Mouse (Mus musculus) heart, adult 11 months (tissue): Measurements from ENCODE around the gene Tnfsf8.

Experiments
- DNase-seq: peaks from one replicate; pipeline ENCODE4 v3.0.0; 2022

Gene Tnfsf8

GRCm38 (mm10) chr4:63860688-63861540, at the start of gene Tnfsf8:
Tnfsf8 (minus strand) TSS chr4:63861347.
- peak; percentile 77 for DNase-seq

DNA sequence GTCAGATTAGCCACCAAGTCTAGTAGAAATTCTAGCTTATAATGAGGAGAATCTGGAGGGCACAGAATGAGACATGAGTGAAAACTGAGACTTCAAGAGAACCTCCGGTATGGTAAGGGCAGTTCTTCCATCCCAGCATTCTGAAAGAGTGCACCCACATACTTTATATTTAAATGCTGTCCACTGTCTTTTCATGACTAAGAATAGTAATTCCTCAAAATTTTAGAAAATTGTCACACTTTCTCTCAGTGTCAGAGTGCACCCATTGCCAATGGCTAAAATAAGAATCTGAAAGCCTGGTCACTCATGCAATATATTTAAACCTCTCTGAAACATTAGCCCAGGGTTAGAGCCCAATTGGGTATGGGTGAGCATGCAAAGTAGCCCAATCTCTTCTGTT, 47.4 kb upstream of the Tnfsf8 start:
- no peak for DNase-seq

GRCm38 (mm10) chr4:63907473-63907872, 46.3 kb upstream of the Tnfsf8 start:
- DNase-seq: no peak

DNA sequence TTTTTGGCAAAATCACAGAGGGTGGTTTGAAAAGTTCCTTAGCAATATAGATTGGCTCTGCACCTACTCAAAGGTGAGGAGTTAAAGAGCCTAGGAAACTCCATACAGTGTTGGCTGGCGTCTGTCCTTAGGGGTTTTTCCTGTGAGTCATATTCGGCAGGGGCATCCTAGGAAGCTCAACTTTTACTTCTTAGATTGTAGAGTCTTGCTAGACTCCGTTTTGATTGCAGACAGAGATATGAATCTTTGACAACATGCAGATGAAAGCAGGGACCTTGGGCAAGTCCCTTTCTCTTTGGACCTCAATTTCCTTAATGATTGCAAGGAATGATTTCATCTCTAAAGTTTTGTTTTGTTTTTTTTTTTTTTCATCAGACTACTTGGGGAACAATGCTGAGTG, 44.9 kb upstream of the Tnfsf8 start:
- no peak for DNase-seq

DNA sequence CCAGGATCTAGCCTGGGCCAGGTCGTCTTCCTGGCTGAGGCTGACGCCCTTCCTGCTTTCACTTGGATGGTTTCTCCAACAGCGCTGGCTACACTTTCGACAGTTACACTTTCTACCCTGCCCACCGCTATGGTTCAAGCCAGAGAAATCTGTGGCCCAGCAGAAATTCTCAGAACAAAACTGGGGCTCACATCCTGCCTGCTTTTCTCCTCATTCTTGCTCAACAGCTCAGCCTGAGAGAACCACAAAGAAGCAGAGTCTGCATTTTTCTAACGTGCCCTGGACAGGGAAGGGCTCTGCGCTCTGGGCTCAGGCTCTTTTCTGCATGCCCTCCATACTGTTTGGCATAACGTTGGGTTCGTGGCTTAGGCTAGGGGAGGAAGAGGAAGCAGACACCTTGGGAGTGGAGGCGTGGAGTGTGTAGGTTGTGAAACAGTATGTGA, 38.0 kb upstream of the Tnfsf8 start:
- no peak for DNase-seq

- peak; percentile 48 for DNase-seq
These were observed 36.0 kb upstream of the Tnfsf8 start for GRCm38 (mm10) chr4:63897152-63897551.

- peak; percentile 7 for DNase-seq
These were observed 25.0 kb upstream of the Tnfsf8 start for GRCm38 (mm10) chr4:63886156-63886555.

DNA sequence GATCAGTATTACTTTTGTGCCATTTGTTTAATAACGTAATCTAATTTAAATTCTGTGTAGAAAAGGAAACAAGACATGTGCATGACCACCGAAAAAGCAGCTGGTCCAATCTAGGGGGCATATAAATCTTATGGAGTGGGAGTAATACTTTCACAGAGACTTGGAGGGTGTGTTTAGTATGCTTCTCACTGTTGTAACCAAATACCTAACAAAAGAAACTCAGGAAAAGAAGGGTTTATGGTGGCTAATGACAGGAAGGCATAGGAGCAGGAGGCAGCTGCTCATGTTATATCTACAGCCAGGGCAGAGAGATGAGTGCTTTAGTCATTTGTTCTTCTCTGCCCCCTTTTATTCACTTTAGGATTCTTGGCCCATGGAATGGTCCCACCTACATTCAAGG, 15.6 kb upstream of the Tnfsf8 start:
- DNase-seq: no peak

DNA sequence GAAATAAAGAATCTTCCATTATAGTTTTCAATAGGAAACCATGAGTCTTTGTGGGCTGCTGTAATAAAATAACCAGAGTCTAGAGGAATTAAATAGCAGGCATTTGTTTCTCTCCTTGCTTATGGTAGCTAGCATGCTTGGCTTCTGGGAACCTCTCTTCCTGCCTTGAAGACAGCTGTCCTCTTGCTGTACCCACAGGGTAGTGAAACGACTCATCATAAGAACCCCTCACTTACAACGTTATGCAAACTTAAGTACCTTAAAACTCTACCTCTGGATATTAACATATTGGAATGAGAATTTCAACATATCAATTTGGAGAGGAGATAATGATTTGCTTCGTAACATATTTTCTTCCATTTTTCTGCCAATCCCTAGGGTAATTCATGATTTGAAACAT, 14.3 kb upstream of the Tnfsf8 start:
- no peak for DNase-seq

DNA sequence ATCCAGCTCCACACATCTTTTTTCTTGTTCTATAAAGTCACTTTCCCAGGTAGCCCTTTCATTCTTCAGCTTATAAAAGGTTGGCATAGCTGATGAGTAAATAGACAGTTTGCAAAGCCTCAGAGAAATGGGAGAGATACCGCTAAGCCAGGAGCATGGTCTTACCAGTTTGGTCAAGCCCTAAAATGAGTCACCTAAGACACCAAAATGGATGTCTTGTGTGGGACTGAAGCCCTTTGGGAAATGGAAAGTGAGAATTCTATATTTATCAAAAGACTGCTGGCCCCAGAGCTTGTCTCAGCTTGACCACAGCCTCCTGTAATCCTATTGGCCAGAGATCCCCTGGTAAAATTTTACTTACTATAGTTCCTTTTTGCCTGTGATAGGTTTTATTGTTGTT, 9.5 kb upstream of the Tnfsf8 start:
- DNase-seq: no peak

DNA sequence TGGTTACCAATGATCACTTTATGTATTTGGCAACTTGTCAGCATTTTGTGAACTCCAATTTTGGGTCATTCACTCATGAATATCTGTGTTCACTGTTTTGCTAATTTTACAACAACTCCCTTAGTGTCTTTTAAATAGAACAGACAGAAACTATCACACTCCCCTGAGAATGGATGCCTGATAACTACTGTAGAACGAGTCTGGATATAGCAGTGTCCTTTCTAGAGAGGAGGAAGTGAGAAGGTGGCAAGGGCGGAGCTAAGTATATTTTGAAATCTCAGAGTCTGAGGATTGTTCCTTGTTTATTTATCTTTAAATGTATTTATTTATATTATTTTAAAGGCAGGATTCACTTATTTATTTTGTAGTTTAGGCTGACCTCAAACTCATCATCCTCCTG, 7.6 kb upstream of the Tnfsf8 start:
- DNase-seq: no peak

- peak; percentile 42 for DNase-seq
These were observed 1.8 kb upstream of the Tnfsf8 start for GRCm38 (mm10) chr4:63862953-63863352.

DNA sequence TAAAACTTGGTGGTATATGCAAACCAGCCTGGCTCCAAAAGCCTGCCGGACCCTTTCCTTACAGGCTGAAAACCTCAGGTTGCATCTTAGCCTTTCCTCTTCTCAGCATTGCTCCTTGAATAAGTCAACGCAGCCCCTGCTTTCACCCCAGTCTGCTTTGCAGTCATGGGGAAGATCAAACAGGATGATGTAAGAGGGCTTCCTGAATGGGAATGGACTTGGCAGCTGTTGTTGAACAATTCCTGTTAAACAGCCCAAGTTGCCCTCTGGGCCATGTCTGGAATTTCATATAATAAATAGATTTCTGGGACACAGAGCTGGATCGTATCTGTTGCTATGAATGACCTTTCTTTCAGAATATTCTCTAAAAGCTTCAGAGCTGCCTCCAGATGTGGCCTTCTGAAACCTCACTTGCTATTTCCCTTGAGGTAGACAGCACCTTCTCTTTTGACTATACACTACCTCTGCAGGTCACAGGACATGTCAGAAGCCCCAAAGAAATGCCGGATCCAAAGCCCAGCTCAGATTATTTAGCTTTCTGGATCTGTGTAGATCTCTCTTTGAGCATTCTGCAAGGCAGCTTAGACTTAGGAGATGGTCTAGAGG, 1.0 kb upstream of the Tnfsf8 start:
- DNase-seq: peak; percentile 61

DNA sequence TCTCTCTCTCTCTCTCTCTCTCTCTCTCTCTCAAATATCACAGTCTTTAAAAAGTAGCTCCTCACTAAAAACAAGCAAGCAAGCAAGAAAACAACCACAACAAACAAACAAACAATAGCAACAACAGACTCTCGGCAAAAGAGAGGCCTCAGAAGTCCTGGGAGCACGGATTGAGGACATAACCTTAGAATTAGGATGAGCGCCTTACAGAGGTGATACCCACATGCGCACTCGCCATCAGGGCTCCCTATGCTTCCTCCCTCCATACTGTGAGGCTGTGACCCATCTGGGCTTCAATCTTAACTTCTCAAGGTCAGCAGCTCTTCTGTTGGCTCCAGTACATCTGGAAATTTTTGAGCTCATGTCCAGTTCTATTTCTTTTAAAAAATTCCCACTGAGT, 911 bp downstream of the Tnfsf8 start:
- peak; percentile 45 for DNase-seq

DNA sequence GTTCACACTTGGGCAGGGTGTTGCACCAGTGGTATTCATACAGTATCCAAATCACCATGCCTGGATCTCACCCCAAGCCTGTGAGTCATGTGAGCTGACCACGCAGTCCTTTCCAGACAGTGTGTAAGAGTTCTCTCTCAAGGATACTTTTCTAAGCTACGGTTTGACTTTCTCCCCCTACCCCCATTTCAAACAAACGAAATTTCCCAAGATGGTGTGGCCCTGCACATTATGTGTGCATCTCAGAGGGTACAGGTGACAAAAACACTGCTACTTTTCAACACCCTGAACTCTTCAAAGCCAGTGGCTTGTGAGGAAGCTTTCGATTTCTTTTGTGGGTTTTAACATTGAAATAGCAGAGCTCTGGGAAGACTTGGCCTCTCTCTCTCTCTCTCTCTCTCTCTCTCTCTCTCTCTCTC, 1.4 kb downstream of the Tnfsf8 start:
- DNase-seq: peak; percentile 67

DNA sequence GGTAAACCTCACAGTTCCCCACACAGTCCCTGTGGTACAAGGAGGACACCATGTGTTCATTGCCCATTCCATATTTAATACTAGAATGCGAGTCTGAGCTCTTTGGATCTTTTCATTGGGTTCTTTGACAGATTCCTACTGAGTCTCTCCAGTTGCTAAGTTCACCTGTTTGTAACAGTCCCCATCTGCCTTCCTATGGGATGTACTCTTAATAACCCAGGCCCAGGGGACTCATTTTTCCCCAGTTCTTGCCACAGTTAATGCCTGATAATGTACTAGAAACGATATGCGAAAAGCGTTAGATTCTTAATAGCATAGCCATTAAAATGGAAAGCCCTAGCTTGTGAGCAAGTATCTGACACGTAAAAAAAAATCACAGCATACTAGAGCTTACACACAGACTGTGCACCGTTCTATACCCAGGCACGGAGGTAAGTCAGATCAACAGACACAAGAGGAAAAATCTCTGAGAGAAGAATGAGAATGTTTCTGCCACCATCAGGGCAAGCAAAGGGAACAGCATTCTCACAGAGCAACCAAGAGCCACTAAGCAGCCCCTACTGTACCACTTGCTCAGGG, 2.4 kb downstream of the Tnfsf8 start:
- DNase-seq: peak; percentile 71

GRCm38 (mm10) chr4:63856764-63857163, 4.4 kb downstream of the Tnfsf8 start:
- peak; percentile 39 for DNase-seq

DNA sequence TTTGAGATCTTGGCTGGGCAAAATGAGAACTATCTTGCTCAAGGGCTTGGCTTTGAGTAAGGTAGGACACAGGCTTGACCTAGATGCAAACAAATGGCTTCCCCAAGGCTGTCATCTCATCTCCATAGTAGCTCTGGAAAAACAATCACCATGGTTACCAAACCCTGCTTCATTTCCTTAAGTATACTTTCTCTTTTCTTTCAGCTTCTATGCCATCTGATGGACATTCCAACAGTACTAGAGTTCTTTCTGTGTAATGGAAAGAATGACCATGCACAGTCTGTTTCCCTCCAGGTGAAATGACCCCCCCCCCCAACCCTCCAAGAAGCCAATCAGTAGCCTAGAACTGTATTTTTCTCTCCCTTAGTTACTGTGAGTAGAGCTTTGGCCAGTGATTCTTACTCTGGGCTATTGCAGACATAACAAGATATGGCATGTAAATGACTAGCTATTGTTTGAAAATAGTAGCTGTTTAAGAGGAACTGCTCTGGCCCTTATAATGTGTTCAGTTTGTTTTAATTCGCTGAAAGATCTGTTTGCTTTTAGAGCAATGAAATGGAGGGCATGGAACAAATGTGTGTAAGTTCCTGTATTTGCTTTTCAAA, 7.3 kb downstream of the Tnfsf8 start:
- DNase-seq: no peak

DNA sequence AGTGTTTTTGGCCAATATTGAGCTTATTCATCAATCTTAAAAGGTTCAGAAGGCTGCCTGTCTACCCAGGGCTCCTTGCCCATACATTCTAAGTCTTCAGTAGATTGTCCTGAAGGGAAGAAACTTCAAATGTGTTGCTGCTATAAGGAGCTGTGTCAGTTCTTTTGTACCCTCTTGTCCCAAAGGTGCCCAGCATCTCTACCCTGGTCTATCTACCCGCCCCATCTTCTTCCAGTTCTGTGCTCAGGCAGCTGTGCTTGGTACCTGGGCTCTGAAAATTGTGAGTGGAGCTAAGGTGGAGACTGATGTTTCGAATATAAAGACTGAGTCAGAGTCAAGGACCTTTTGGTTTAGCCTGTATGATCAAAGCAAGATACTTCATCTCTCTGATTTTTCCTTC, 11.1 kb downstream of the Tnfsf8 start:
- DNase-seq: peak; percentile 54

DNA sequence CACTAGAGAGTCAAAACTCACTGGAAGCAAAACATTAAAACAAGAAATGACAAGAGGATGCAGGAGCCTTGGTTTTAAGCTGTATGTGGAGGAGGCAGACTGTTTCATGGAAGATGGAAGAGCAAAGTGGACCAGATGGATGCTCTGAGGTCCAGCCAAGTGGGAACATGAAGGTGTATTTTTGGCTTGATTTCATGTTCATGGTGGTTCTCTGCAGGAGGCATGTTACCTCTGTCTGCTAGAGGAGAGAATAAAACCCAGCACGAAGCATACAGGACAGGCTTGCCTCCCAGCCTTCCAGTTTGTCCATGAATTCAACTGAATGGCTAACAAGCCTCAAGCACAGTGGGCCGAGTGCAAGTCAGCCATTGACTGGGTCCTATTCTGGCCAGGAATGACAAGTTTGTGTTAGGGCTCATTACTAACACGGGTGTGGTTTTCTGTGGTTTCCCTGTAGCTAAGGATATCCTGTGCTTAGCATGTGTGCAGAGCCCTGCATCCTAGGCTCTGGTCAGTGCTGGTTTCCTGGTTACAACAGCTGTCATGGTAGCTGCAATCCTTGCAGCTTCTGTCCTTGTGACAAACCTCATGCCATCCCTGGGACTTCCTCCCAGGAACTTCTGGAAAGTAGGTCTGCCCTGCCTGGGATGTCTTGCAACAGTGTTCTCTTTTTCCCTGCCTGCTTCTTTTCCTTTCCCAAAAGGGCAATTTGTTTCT, 14.1 kb downstream of the Tnfsf8 start:
- peak; percentile 77 for DNase-seq

GRCm38 (mm10) chr4:63845760-63846159, 15.4 kb downstream of the Tnfsf8 start:
- no peak for DNase-seq

GRCm38 (mm10) chr4:63843924-63844323, 17.2 kb downstream of the Tnfsf8 start:
- peak; percentile 52 for DNase-seq

GRCm38 (mm10) chr4:63842278-63842677, 18.9 kb downstream of the Tnfsf8 start:
- no peak for DNase-seq
